Mouse (Mus musculus): Measurements from ENCODE around the gene Pbx3.

GRCm38 (mm10) chr2:34279726-34280125 lies 93.2 kb downstream of the Pbx3 start:
- TF ChIP-seq CTCF (IDR thresholded peaks at IDR 0.05; ENCODE audit: low read depth, low read length) (no peak), EP300 (IDR thresholded peaks at IDR 0.05; ENCODE audit: insufficient read depth, low read depth, low read length) (no peak)
